8 mouse cellular contexts compared by ENCODE assay signal in the genomic region with DNA sequence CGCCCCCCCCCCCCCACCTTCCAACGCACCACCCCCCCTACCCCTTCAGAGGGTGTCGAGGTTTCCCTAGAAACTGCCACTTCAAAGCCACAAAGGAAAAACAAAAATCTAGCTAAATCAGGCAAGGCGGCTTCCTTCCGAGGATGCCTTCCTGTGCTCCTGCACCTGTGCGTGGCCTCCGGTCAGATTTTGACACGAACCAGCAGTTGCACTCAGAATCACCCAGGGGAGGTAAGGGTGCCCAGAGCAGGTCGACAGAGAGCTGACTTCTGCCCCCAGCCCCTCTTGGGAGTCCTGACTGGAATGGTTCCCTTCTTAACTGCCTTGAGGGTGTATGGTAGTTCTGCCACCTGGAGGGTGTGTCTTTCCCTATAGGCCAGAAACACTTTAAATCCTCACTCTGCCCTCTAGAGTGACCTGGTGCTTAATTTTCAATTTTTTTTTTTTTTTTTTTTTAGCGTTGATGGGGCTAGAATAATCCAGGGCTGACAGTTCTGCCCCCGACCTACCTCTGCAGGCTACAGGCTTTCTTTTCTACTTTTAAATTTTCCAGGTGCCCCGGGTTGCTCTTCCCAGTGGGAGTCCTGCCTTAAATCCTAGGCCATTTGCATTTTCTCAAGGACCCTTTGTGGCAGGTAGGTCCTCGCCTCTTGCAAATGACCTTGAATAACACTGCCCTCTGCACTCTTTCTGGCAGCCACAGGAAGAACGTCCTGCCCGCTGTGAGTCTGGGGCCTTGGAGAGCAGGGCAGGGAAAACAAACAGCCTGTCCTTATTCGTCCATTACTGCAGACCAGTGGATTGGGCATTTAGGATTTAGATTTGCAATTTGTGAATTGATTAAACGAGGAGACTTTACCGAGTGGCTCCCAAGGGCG.
DNase-seq lines count a peak whose midpoint lies in the region; ATAC-seq and TF ChIP-seq lines count a peak whose summit lies in the region.

No protein-coding gene starts in this region.

- TF ChIP-seq CTCF in E14TG2a.4 (conservative IDR thresholded peaks at IDR 0.05; ENCODE audit: low read length) = no peak
- TF ChIP-seq CTCF in thymus, adult 2 months (IDR thresholded peaks at IDR 0.05; ENCODE audit: borderline replicate concordance, control insufficient read depth, extremely low read depth, insufficient read depth, low read length, poor library complexity) = no peak

- peak overlapping the region; percentile 60 for H3K4me2 ChIP-seq in liver, embryonic 11.5 days

- 9% methylated on average over 19 of the region's 19 CpGs for WGBS in hindbrain, embryonic 10.5 days
- 12% methylated on average over 19 of the region's 19 CpGs for WGBS in liver, embryonic 11.5 days
- WGBS in thymus, adult 2 months = 3% methylated on average over 19 of the region's 19 CpGs

- H3K9ac ChIP-seq in liver, embryonic 11.5 days (ENCODE audit: low read depth, low read length) = no peak overlapping the region

- peak; percentile 14 for DNase-seq in cerebellum, adult 9-11 months
- no peak for DNase-seq in cerebellum, postnatal 4 days (ENCODE audit: low spot score in 2 of 2)
- peak; percentile 49 for DNase-seq in hindbrain, embryonic 10.5 days (ENCODE audit: low spot score)
- no peak for DNase-seq in liver, embryonic 11.5 days (ENCODE audit: low spot score)
- DNase-seq in thymus, adult 2 months = peak; percentile 55
- DNase-seq in layer of hippocampus, postnatal 25 days (ENCODE audit: extremely low spot score in 1 of 2, low spot score in 1 of 2) = no peak
- DNase-seq in frontal cortex, adult 2 months (ENCODE audit: extremely low spot score in 1 of 2, low spot score in 1 of 2) = no peak

- no peak for TF ChIP-seq POLR2A in thymus, adult 2 months (IDR thresholded peaks at IDR 0.05; ENCODE audit: control insufficient read depth, extremely low read depth, insufficient read depth, low read length, poor library complexity)

- H3K9me3 ChIP-seq in E14TG2a.4 (ENCODE audit: low read length) = no peaks in the 10 kb centered on the region
- no peaks in the 10 kb centered on the region for H3K9me3 ChIP-seq in hindbrain, embryonic 10.5 days
- no peaks in the 10 kb centered on the region for H3K9me3 ChIP-seq in liver, embryonic 11.5 days (ENCODE audit: control insufficient read depth, low read length)

- H3K27me3 ChIP-seq in E14TG2a.4 (ENCODE audit: insufficient read depth, low read length) = no peaks in the 10 kb centered on the region
- H3K27me3 ChIP-seq in hindbrain, embryonic 10.5 days (ENCODE audit: insufficient read depth, poor library complexity, severe bottlenecking) = peaks cover 48% of the 10 kb centered on the region
- H3K27me3 ChIP-seq in liver, embryonic 11.5 days (replicated peaks; ENCODE audit: control insufficient read depth, insufficient read depth, low read length) = peaks cover 5% of the 10 kb centered on the region; the same call in 1 of the 2 replicates
- no peaks in the 10 kb centered on the region for H3K27me3 ChIP-seq in thymus, adult 2 months (ENCODE audit: control insufficient read depth, insufficient read depth, low read length)

- H3K4me3 ChIP-seq in E14TG2a.4 (replicated peaks; ENCODE audit: low read length) = peak overlapping the region; percentile 71
- H3K4me3 ChIP-seq in hindbrain, embryonic 10.5 days = peak overlapping the region; percentile 53
- H3K4me3 ChIP-seq in liver, embryonic 11.5 days (ENCODE audit: low read depth, low read length) = no peak overlapping the region
- H3K4me3 ChIP-seq in thymus, adult 2 months (ENCODE audit: control insufficient read depth, insufficient read depth, low read length) = no peak overlapping the region

- H3K4me1 ChIP-seq in E14TG2a.4 (replicated peaks; ENCODE audit: low read depth, low read length) = peaks cover 94% of the 10 kb centered on the region
- H3K4me1 ChIP-seq in hindbrain, embryonic 10.5 days (replicated peaks) = peaks cover 51% of the 10 kb centered on the region
- H3K4me1 ChIP-seq in liver, embryonic 11.5 days (replicated peaks; ENCODE audit: control insufficient read depth, insufficient read depth, low read length) = peaks cover 4% of the 10 kb centered on the region; the same call in 1 of the 2 replicates
- H3K4me1 ChIP-seq in thymus, adult 2 months (replicated peaks; ENCODE audit: control insufficient read depth, insufficient read depth, low read length) = peaks cover 62% of the 10 kb centered on the region

- no peak for ATAC-seq in liver, embryonic 11.5 days (replicated peaks; ENCODE audit: low FRiP score)

- H3K27ac ChIP-seq in hindbrain, embryonic 10.5 days = peak overlapping the region; percentile 85; the same call in 1 of the 2 replicates
- H3K27ac ChIP-seq in liver, embryonic 11.5 days (ENCODE audit: low read depth, low read length) = no peak overlapping the region
- H3K27ac ChIP-seq in thymus, adult 2 months (ENCODE audit: control insufficient read depth, insufficient read depth, low read length) = no peak overlapping the region

- H3K36me3 ChIP-seq in E14TG2a.4 (ENCODE audit: insufficient read depth, low read length) = no peaks in the 10 kb centered on the region
- H3K36me3 ChIP-seq in hindbrain, embryonic 10.5 days = no peaks in the 10 kb centered on the region
- no peaks in the 10 kb centered on the region for H3K36me3 ChIP-seq in liver, embryonic 11.5 days (ENCODE audit: control insufficient read depth, insufficient read depth, low read length)
- no peaks in the 10 kb centered on the region for H3K36me3 ChIP-seq in thymus, adult 2 months (ENCODE audit: control insufficient read depth, insufficient read depth, low read length)

Comparison
In these comparisons a context has a peak if more than half of its experiments do, and no peak if none do; other contexts are left out.
1. DNase-seq: peak in cerebellum, adult 9-11 months (single experiment), hindbrain, embryonic 10.5 days (single experiment) and thymus, adult 2 months (single experiment); none in cerebellum, postnatal 4 days (0 of 2), liver, embryonic 11.5 days (single experiment), layer of hippocampus, postnatal 25 days (0 of 2) and frontal cortex, adult 2 months (0 of 2).
2. H3K4me3 ChIP-seq: peak in E14TG2a.4 (single experiment) and hindbrain, embryonic 10.5 days (single experiment); none in liver, embryonic 11.5 days (single experiment) and thymus, adult 2 months (single experiment).